Mouse (Mus musculus) heart, embryonic 16.5 days (tissue): ENCODE results near the gene Col8a1. TPM values are rescaled to one million over a fixed set of nuclear protein-coding genes. Genes with fewer than 3 reads are reported as not detected.

ENCODE experiments used
- ATAC-seq: fragments of 200-750 bp; cut with Nextera tagmentation; replicated peaks from 2 replicates; pipeline ENCODE4 v1.8.0; 2017; ENCODE audit warnings: moderate number of reproducible peaks; ENCODE audit not compliant: insufficient read depth, low FRiP score; ENCODE audit errors: extremely low read depth
- H3K27ac ChIP-seq: fragments of 300-500 bp; sonication (generic); 2 replicates; pipeline ENCODE4 v1.5.1; 2014; ENCODE audit warnings: mild to moderate bottlenecking, low read length, control low read depth, moderate library complexity
- H3K27me3 ChIP-seq: fragments of 300-500 bp; sonication (generic); 2 replicates; pipeline ENCODE4 v1.6.1; 2014; ENCODE audit warnings: low read length, mixed read lengths; ENCODE audit not compliant: control insufficient read depth, insufficient read depth
- H3K36me3 ChIP-seq: fragments of 300-500 bp; sonication (generic); 2 replicates; pipeline ENCODE4 v1.6.1; 2014; ENCODE audit not compliant: control insufficient read depth, insufficient read depth
- H3K4me1 ChIP-seq: fragments of 300-500 bp; sonication (generic); 2 replicates; pipeline ENCODE4 v1.6.1; 2014; ENCODE audit warnings: low read length, mixed read lengths; ENCODE audit not compliant: control insufficient read depth, insufficient read depth
- H3K4me2 ChIP-seq: fragments of 300-500 bp; sonication (generic); 2 replicates; pipeline ENCODE4 v1.6.1; 2014; ENCODE audit warnings: low read depth, mild to moderate bottlenecking, control low read depth, low read length
- H3K4me3 ChIP-seq: fragments of 300-500 bp; sonication (generic); 2 replicates; pipeline ENCODE4 v1.5.1; 2014; ENCODE audit warnings: mild to moderate bottlenecking, control low read depth, low read length
- H3K9ac ChIP-seq: fragments of 300-500 bp; sonication (generic); 2 replicates; pipeline ENCODE4 v1.6.1; 2014; ENCODE audit warnings: low read length, control low read depth
- H3K9me3 ChIP-seq: fragments of 300-500 bp; sonication (generic); replicated peaks from 2 replicates; pipeline ENCODE4 v1.6.1; 2016; ENCODE audit warnings: low read length; ENCODE audit not compliant: control insufficient read depth
- WGBS: fragments of 180-500 bp; shearing (Covaris S2); extraction: QIAGEN DNeasy Blood & Tissue Kit; methylation state at CpG from one replicate; pipeline ENCODE4 v1.1.7; 2014; 5-methylcytosine and 5-hydroxymethylcytosine counted together
- polyA plus RNA-seq: library from polyadenylated mRNA; unstranded; fragments of >200 nt; fragmentation: Nextera tagmentation; extraction: Ambion mirVana; gene quantifications from 2 replicates; pipeline ENCODE4 v1.2.1, GENCODE M21; 2015

The Col8a1 gene
- polyA plus RNA-seq, 1 experiment from 2014 or later: 2.1 TPM

DNA sequence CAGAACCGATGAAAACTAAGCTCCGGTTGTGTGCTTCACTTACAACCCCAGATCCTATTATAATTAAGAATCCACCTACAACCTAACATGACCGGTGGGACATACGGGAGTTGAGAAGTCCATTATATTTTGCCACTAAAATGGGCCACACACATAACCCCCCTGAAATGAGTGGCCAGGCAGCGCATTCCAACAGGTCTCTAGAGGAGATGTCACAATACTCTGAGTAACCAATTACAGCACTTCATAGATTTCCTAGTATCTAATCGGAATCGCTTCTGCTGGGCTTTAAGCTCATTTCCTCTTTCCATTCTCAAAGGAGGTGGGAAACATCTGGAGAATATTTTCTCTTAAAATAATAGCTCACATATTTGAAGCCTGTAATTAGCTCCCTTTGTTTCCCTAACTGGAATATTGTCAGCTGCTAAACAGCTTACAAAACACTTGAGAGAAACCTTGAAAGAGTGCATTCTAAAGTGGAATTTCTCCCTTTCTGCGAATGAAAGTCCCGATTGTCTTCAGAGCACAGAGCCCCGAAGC lies 113.1 kb downstream of the Col8a1 start:
- Histone ChIP-seq H3K4me2 (no peak overlapping the region), H3K9ac (no peak overlapping the region), H3K9me3 (no peaks in the 10 kb centered on the region), H3K4me3 (no peak overlapping the region), H3K4me1 (no peaks in the 10 kb centered on the region), H3K27me3 (no peaks in the 10 kb centered on the region), H3K36me3 (no peaks in the 10 kb centered on the region), H3K27ac (no peak overlapping the region)
- no peak for ATAC-seq
- WGBS: 69% methylated on average over 10 of the region's 10 CpGs

DNA sequence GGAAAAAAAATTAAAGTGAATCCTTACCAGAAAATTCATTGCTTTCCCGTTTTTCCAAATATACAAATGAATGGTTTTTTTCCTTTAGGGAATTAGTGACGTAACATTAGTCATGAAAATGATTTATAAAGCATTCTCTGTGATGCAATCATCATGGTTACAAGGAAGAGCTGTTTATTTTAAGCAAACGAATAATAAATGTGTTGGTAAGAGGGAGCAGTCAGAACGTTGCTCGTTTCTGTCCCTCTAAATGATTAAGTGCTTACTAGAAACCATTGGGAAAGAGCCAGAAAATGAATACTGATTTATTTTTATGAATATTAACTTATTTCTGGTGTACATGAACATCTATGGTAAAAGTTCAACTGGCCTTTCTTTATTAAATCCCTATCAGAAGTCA lies 119.8 kb downstream of the Col8a1 start:
- Histone ChIP-seq H3K4me2 (no peak overlapping the region), H3K4me3 (no peak overlapping the region), H3K27me3 (no peaks in the 10 kb centered on the region), H3K4me1 (peaks cover 6% of the 10 kb centered on the region), H3K9me3 (no peaks in the 10 kb centered on the region), H3K9ac (no peak overlapping the region), H3K36me3 (no peaks in the 10 kb centered on the region), H3K27ac (no peak overlapping the region)
- ATAC-seq: no peak
- WGBS: 62% methylated on average over 5 of the region's 5 CpGs

DNA sequence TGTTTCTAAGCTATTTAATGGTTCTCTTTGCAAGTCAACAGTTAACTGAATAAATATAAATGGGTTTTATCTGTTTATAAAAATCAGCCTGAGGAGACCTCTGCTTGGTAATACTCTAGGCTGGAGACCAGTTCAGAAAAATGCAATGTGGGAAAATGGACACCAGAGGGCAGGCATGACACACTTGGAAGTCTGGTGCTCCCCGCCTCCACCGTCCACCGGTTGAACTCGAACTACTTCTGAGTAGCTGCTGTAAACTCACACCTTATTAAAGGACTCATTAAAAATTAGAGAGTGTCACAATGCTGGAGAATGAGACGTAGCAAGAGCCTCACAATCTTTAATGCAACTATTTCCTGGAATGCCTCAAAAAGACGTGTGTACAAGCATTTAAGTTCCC lies 120.3 kb downstream of the Col8a1 start:
- 10% methylated on average over 6 of the region's 6 CpGs for WGBS
- no peak overlapping the region for H3K4me3 ChIP-seq
- ATAC-seq: no peak; the same call in 1 of the 2 replicates

DNA sequence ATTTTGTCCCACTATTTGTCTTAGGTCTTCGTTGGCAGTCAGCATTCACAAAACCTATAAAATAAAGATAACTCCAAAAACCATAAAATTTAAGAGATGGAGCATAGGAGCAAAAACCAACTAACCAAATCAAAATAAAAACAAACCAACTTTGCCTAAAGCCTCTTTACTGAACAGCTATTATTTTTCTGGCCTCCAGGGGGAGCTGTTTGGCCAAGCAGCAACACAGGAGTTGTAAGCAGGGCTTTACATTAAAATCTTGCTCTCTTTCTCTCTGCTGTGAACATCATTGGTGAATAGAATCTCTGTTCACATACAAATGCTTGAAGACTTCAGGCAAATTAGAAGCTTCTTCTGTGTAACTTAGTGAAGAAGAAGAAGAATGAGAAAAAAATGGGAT lies 142.8 kb downstream of the Col8a1 start:
- no peak overlapping the region for H3K27ac ChIP-seq
- no peaks in the 10 kb centered on the region for H3K9me3 ChIP-seq
- H3K27me3 ChIP-seq: no peaks in the 10 kb centered on the region
- H3K4me1 ChIP-seq: peaks cover 4% of the 10 kb centered on the region
- no peak overlapping the region for H3K4me2 ChIP-seq
- 10% methylated on average over 1 of the region's 1 CpGs for WGBS
- no peak overlapping the region for H3K9ac ChIP-seq
- no peaks in the 10 kb centered on the region for H3K36me3 ChIP-seq
- no peak overlapping the region for H3K4me3 ChIP-seq
- no peak for ATAC-seq

More for the DNA sequence above, 120.3 kb downstream of the Col8a1 start:
- no peak overlapping the region for H3K4me2 ChIP-seq
- no peaks in the 10 kb centered on the region for H3K9me3 ChIP-seq
- no peaks in the 10 kb centered on the region for H3K27me3 ChIP-seq
- H3K36me3 ChIP-seq: no peaks in the 10 kb centered on the region
- no peak overlapping the region for H3K27ac ChIP-seq
- H3K4me1 ChIP-seq: peaks cover 6% of the 10 kb centered on the region
- H3K9ac ChIP-seq: no peak overlapping the region

DNA sequence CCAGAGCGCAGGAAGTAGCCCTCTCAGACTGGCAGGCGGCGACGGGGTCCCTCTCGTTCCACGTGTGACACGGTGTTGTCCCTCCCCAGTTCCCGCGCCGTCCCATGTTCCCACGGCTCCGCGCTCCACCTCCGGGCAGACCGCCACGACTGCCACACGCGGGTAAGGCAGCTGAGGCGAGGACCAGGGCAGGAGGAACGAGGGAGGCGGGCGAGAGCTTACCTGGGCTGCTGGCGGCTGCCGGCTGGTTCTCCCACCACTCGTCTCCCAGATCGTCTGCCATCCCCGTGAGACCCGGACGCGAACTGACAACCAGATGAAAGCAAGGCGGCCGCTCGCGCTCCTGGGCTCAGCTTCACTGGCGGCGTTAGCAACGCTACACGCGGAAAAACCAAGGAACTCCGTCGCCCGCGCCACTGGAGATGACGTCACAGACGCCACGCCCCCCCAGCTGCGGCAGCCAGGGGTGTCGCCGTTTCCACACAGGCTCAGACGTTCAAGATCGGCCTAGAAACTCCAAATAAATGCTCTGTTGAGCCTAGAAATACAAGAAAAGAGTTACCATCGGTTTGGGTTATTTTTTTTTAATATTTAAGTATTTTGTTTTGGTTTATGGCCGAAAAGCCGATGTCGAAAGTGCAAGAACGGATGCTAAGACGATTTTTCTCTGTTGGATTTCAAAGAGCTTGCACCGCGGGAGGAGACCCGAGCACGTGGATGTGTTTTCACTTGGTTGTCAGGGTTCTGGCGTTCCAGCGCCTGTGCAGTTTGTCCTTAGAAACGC lies 147.9 kb downstream of the Col8a1 start, which contains the start of gene Cmss1:
TSS of gene Cmss1 (minus strand) at position 421 of the 784 bp plus-strand sequence.
- Histone ChIP-seq H3K27ac (peak within 1 kb of the TSS; percentile 66), H3K36me3 (no peaks in the 10 kb centered on the region), H3K9me3 (no peaks in the 10 kb centered on the region), H3K4me1 (peaks cover 9% of the 10 kb centered on the region), H3K9ac (peak within 1 kb of the TSS; percentile 82), H3K4me2 (peak within 1 kb of the TSS; percentile 90), H3K27me3 (no peaks in the 10 kb centered on the region), H3K4me3 (peak within 1 kb of the TSS; percentile 93)
- peak; percentile 76 for ATAC-seq
- under 1% methylated on average over 64 of the region's 64 CpGs for WGBS

DNA sequence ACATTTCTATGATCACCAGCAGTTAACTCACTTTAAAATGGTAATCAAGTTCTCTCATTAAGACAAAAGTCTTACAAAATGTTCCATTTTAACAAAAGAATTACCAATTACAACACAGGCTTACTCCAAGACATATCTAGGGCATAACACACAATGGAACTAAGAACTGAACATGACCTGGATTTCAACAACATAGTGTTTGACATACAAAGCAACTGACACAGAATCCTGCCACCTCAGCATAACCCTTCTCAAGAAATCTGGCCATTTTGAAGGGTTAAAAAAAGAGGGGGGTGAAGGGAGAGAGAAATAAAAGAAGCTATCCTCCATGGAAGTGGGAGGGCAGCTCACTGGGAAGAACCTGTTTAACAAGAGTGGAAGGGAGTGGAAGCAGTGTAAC lies 153.5 kb downstream of the Col8a1 start:
- Histone ChIP-seq H3K27ac (no peak overlapping the region), H3K4me2 (no peak overlapping the region), H3K4me1 (peaks cover 2% of the 10 kb centered on the region; the same call in 1 of the 2 replicates), H3K36me3 (no peaks in the 10 kb centered on the region), H3K4me3 (no peak overlapping the region), H3K27me3 (no peaks in the 10 kb centered on the region), H3K9me3 (no peaks in the 10 kb centered on the region), H3K9ac (no peak overlapping the region)
- no peak for ATAC-seq

DNA sequence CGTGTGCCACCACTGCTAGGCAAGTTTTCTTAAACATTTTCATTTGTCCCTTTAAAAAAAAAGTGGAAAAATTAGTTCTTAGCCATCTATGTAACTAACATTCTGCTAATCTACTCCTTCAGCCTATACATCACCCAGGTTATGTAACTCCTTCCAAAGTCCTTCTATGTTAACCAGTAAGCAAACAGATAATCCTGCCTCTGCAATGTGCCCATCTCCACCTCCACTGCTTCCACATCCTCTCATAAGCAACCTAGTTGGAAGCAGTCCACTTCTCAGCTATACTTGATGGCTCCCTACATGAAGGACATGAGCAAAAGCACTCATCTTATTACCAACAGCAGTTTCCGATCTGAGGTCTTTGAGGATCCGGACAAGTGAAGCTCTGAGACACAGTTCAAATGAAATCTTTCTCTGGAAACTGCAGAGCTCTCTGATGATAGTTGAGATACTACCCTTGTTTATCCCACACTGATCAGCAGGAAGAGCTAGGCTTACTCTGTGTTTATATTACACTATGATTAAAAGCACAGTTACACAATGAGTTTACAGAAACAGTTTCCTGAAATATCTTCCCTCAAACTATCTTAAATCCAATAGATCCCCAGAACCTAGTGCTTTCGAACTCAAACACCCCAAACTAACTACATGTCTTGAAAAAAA lies 157.1 kb downstream of the Col8a1 start:
- Histone ChIP-seq H3K27ac (no peak overlapping the region), H3K36me3 (no peaks in the 10 kb centered on the region), H3K27me3 (no peaks in the 10 kb centered on the region), H3K4me2 (no peak overlapping the region), H3K4me1 (no peaks in the 10 kb centered on the region), H3K4me3 (no peak overlapping the region), H3K9me3 (no peaks in the 10 kb centered on the region), H3K9ac (no peak overlapping the region)
- no peak for ATAC-seq
- WGBS: 85% methylated on average over 4 of the region's 4 CpGs

DNA sequence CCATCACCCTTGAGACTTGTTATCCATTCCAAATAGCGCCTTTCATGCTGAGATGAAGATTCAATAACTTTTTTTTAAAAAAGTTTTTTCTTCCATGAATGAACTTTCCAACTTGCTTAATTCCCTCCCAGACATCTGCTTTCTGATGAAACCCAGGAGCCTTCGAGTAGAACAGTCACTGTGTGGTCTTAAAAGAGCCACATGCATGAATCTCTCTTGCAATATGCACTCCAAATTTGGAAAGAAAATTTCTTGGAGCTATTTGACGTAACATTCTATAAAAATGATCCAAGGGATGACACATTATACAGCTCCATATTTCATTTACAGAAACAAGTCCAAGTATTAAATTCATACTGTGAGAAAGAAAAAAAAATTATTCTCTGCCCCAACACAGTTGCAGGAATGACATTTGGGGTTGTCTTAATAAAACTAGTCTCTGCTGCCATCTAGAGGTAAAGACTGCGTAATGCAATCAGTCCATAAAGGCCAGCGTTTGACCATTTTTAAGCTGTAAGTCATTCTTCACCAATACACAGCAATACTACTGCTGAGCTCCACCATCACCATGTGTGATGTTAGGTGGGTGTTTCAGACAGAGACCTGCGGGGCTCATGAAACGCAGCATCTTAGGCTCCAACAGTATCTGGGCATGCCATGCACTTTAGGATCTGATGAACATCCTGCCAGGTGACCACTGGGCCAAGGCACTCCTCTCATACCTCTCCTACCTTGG lies 160.9 kb downstream of the Col8a1 start:
- Histone ChIP-seq H3K27ac (no peak overlapping the region), H3K9me3 (no peaks in the 10 kb centered on the region), H3K9ac (no peak overlapping the region), H3K4me1 (no peaks in the 10 kb centered on the region), H3K4me3 (no peak overlapping the region), H3K27me3 (no peaks in the 10 kb centered on the region), H3K4me2 (no peak overlapping the region), H3K36me3 (no peaks in the 10 kb centered on the region)
- 37% methylated on average over 7 of the region's 7 CpGs for WGBS
- ATAC-seq: 0 out of 2 replicates have a peak, but pooled peaks have one; percentile 10
